Mouse (Mus musculus): ENCODE measurements around the gene Gm49776. TPM values are rescaled to one million over a fixed set of nuclear protein-coding genes. Genes with fewer than 3 reads are reported as not detected.

Gene Gm49776
- polyA plus RNA-seq, 1 experiment from 2014 or later = 6.5 TPM

DNA sequence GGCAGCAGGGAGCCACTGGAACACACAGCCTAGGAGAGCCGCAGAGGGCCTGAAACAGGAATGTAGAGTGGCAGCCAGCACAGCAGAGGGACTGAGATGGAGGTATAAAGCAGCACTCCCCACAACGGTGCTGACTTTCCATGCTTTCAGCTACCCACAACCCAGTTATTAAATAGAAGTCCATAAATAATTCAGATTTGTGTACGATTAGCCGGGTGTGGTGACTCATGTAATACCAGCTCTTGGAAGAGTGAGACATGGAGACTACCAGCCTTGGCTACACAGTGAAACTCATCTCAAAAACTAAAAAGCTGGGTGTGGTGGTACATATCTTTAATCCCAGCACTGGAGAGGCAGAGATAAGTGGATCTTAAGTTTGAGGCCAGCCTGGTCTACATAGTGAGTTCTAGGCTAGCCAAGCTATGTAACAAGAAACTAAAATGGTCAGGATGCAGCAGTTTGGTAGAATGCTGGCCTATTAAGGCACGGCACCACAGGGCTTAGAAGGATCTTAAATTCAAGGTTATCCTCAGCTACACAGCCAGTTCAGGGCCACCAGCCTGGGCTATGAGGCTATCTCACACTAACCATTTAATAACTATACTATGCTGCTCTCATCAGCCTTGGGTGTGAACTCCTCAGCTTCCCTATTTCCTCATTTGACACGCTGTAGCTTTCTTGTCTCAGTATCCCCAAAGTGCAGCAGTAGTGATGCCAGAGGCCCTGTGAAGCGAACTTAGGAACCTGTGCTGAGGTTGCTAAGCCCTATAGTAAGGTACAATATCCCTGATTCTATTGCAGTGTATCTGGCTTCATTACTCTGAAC, 21.2 kb downstream of the Gm49776 start:
- DNase-seq (ENCODE audit: low spot score) (no peak), ATAC-seq (ENCODE audit: low read depth) (no peak)
- 74% methylated on average over 7 of the region's 7 CpGs for WGBS
- H3K9ac ChIP-seq (ENCODE audit: low read depth, low read length) = 0 out of 2 replicates have a peak overlapping the region, but pooled peaks have one; percentile 89
- no peaks in the 10 kb centered on the region for H3K27me3 ChIP-seq (replicated peaks; ENCODE audit: control insufficient read depth, insufficient read depth, low read length)
- peaks cover 41% of the 10 kb centered on the region for H3K36me3 ChIP-seq (ENCODE audit: control insufficient read depth, insufficient read depth, low read length)
- no peaks in the 10 kb centered on the region for H3K9me3 ChIP-seq (ENCODE audit: control insufficient read depth, low read length)
- peak overlapping the region; percentile 90; the same call in 1 of the 2 replicates for H3K27ac ChIP-seq (replicated peaks; ENCODE audit: low read depth, low read length)
- H3K4me3 ChIP-seq (ENCODE audit: low read depth, low read length) = no peak overlapping the region
- H3K4me1 ChIP-seq (ENCODE audit: control insufficient read depth, insufficient read depth, low read length) = peaks cover 16% of the 10 kb centered on the region
- H3K4me2 ChIP-seq (ENCODE audit: low read depth, low read length) = no peak overlapping the region

DNA sequence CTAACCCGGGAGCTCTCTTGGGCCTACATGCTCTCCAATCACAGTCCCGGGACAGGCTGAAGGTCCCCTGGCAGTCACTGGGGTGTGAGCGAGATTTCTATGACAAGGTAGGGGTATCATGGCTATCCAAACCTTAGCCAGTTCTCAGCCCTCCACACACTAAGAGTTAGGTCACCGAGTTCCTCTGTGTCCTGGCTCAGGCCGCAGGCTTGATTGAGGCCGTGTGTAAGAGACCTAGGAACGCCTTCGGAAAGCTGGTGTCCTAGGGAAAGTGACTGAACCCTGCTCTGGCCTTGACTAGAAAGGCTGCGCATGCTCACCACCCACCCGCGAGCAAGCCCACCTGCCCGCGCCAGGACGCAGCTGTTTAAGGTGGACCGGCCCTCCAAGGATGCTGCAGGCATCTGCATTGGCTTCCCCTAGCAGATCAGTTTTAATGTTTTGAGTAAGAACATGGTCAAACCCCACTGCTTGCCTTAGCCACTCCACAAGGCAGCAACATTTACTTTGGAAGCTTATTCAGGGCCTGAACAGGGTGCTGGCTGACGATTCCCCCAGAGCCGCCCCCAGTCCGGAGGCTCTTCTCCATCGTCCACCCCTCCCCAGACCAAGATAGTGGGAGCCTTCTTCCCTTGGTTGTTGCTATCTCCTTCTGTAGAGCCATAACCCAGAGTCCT, 22.6 kb downstream of the Gm49776 start:
- WGBS = 5% methylated on average over 19 of the region's 19 CpGs

DNA sequence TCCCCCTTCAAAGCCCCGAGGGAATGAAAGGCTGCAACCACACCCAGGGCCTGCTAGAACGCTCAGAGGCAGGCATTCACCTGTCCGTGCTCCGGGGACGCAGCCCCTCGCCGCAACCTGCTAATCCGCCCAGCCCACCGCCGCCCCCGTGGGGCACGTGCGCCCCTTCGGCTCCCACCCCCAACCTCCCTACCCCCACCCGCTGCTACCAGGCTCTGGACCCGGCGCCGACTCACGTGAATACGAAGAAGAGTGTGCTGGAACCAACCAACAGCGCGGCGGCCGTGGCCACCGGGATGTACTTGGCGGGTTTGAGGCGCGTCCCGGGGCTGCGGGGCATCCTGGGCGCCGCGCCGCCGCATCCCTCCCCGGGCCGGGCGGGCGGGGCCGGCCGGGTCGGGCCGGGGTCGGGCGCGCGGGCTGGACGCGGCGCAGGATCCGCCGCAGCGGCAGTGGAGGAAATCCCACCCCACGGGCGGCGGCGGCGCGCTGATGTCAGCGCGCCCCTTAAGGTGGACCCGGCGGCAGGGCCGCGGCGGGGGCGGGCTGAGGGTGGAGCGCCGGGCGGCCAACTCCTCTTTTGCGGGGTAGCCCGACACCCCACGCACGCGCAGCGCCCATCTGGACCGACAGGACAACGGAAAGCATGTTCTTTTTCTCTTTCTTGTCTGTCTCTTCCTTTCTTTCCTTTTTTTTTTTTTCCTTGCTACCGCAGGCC, 23.3 kb downstream of the Gm49776 start, which contains the start of gene Zdhhc8:
Gene Zdhhc8 (minus strand): TSS at position 466 of the 718 bp plus-strand sequence.
- peak; percentile 91 for DNase-seq (ENCODE audit: low spot score)
- H3K27me3 ChIP-seq (replicated peaks; ENCODE audit: control insufficient read depth, insufficient read depth, low read length) = no peaks in the 10 kb centered on the region
- H3K27ac ChIP-seq (replicated peaks; ENCODE audit: low read depth, low read length) = peak within 1 kb of the TSS; percentile 90
- peak; percentile 88 for ATAC-seq (ENCODE audit: low read depth)
- 0% methylated on average over 16 of the region's 79 CpGs for WGBS
- peak within 1 kb of the TSS; percentile 89 for H3K4me3 ChIP-seq (ENCODE audit: low read depth, low read length)
- H3K36me3 ChIP-seq (ENCODE audit: control insufficient read depth, insufficient read depth, low read length) = peaks cover 20% of the 10 kb centered on the region
- H3K4me2 ChIP-seq (ENCODE audit: low read depth, low read length) = peak within 1 kb of the TSS; percentile 75
- peaks cover 20% of the 10 kb centered on the region for H3K4me1 ChIP-seq (ENCODE audit: control insufficient read depth, insufficient read depth, low read length)
- H3K9ac ChIP-seq (ENCODE audit: low read depth, low read length) = peak within 1 kb of the TSS; percentile 89
- no peaks in the 10 kb centered on the region for H3K9me3 ChIP-seq (ENCODE audit: control insufficient read depth, low read length)

More for the DNA sequence above, 22.6 kb downstream of the Gm49776 start:
- ATAC-seq (ENCODE audit: low read depth) (peak; percentile 85), DNase-seq (ENCODE audit: low spot score) (peak; percentile 85)
- Histone ChIP-seq H3K9me3 (ENCODE audit: control insufficient read depth, low read length) (no peaks in the 10 kb centered on the region), H3K4me1 (ENCODE audit: control insufficient read depth, insufficient read depth, low read length) (peaks cover 16% of the 10 kb centered on the region), H3K27me3 (replicated peaks; ENCODE audit: control insufficient read depth, insufficient read depth, low read length) (no peaks in the 10 kb centered on the region), H3K36me3 (ENCODE audit: control insufficient read depth, insufficient read depth, low read length) (peaks cover 27% of the 10 kb centered on the region), H3K9ac (ENCODE audit: low read depth, low read length) (peak overlapping the region; percentile 89), H3K27ac (replicated peaks; ENCODE audit: low read depth, low read length) (peak overlapping the region; percentile 90), H3K4me3 (ENCODE audit: low read depth, low read length) (peak overlapping the region; percentile 89), H3K4me2 (ENCODE audit: low read depth, low read length) (peak overlapping the region; percentile 75)

DNA sequence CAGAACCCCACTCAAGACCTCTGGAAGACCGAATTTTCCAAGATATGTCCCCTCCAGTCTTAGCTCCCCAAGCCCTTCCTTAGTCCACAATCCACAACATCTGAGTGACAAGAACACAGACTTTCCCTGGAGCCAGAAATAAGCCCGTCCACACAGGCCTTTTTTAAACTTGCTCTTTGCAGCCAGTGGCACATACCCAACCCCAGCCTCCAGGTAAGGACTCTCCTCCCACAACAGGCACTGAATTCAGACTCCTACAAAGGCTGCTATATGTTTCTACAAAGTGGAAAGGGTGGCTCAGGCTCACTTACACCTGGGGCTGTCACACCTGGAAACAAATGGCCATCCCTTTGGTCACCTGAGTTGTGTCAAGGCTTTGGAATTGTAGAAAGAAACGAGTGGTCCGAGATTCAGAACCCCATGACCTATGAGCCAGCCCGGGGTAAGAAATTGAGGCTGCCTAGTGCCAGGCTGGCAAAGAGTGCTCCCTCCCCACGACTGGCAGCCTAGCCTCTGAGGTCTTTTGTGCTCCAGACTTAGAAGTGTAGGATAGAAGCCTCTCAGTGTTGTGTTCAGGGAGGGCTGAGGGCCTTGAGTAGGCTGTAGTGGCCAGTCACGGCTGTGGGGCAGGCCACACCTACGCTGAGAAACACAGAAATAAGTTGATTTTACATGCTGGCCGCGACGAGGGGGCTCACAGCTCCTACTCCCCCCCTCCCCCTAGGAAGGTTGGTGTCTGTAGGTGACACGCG, 24.0 kb downstream of the Gm49776 start:
- peak overlapping the region; percentile 75 for H3K4me2 ChIP-seq (ENCODE audit: low read depth, low read length)
- H3K36me3 ChIP-seq (ENCODE audit: control insufficient read depth, insufficient read depth, low read length) = peaks cover 14% of the 10 kb centered on the region
- DNase-seq (ENCODE audit: low spot score) (no peak), ATAC-seq (ENCODE audit: low read depth) (no peak; the same call in 1 of the 2 replicates)
- no peaks in the 10 kb centered on the region for H3K27me3 ChIP-seq (replicated peaks; ENCODE audit: control insufficient read depth, insufficient read depth, low read length)
- H3K4me3 ChIP-seq (ENCODE audit: low read depth, low read length) = peak overlapping the region; percentile 89
- H3K27ac ChIP-seq (replicated peaks; ENCODE audit: low read depth, low read length) = peak overlapping the region; percentile 90
- H3K9ac ChIP-seq (ENCODE audit: low read depth, low read length) = peak overlapping the region; percentile 89
- 19% methylated on average over 11 of the region's 13 CpGs for WGBS
- peaks cover 23% of the 10 kb centered on the region for H3K4me1 ChIP-seq (ENCODE audit: control insufficient read depth, insufficient read depth, low read length)
- H3K9me3 ChIP-seq (ENCODE audit: control insufficient read depth, low read length) = no peaks in the 10 kb centered on the region

DNA sequence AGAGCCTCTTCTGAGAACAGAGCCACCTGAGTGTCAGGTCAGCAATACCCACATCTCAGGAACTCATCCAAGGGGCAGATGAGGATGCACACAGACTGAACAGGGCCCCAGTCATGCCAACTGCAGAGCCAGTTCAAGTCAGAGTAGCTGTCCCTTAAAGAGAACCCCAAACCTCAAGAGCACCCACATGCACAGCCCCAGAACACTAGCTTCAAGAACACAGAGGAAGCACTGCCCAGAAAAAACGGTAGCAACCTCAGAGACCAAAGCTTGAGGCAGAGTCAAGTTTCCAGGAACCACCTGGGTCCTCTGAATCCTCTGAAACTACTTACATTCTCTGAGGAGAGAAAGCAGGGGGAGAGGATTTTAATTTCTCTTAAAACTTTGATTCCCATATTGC, 24.7 kb downstream of the Gm49776 start:
- no peak for DNase-seq (ENCODE audit: low spot score)
- Histone ChIP-seq H3K36me3 (ENCODE audit: control insufficient read depth, insufficient read depth, low read length) (peaks cover 10% of the 10 kb centered on the region), H3K4me2 (ENCODE audit: low read depth, low read length) (peak overlapping the region; percentile 75), H3K9me3 (ENCODE audit: control insufficient read depth, low read length) (no peaks in the 10 kb centered on the region), H3K27me3 (replicated peaks; ENCODE audit: control insufficient read depth, insufficient read depth, low read length) (no peaks in the 10 kb centered on the region), H3K27ac (replicated peaks; ENCODE audit: low read depth, low read length) (no peak overlapping the region), H3K4me1 (ENCODE audit: control insufficient read depth, insufficient read depth, low read length) (peaks cover 23% of the 10 kb centered on the region), H3K9ac (ENCODE audit: low read depth, low read length) (no peak overlapping the region; the same call in 1 of the 2 replicates), H3K4me3 (ENCODE audit: low read depth, low read length) (peak overlapping the region; percentile 89; the same call in 1 of the 2 replicates)
- no peak for ATAC-seq (ENCODE audit: low read depth)
- 28% methylated on average over 1 of the region's 1 CpGs for WGBS

DNA sequence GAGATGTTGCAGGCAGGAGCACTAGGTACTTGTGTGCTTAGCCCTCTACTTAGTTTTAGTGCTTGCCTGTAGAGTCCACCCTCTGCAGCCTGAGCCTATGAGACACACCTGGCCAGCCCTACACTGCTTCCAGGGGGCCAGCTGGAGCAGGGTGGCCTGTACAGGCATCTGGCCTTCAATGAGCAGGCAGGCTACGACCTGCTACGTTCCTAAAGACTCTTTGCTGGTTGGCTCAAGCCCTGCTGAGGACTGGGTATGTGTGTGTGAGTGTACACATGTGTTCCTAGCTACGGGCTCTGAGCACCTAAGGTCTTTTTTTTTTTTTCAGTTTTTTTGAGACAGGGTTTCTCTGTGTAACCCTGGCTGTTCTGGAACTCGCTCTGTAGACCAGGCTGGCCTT, 26.7 kb downstream of the Gm49776 start:
- Histone ChIP-seq H3K4me1 (ENCODE audit: control insufficient read depth, insufficient read depth, low read length) (peaks cover 23% of the 10 kb centered on the region), H3K9me3 (ENCODE audit: control insufficient read depth, low read length) (no peaks in the 10 kb centered on the region), H3K27ac (replicated peaks; ENCODE audit: low read depth, low read length) (no peak overlapping the region), H3K36me3 (ENCODE audit: control insufficient read depth, insufficient read depth, low read length) (peaks cover 21% of the 10 kb centered on the region), H3K4me3 (ENCODE audit: low read depth, low read length) (no peak overlapping the region), H3K9ac (ENCODE audit: low read depth, low read length) (no peak overlapping the region), H3K27me3 (replicated peaks; ENCODE audit: control insufficient read depth, insufficient read depth, low read length) (no peaks in the 10 kb centered on the region), H3K4me2 (ENCODE audit: low read depth, low read length) (no peak overlapping the region)
- WGBS = 83% methylated on average over 4 of the region's 4 CpGs
- ATAC-seq (ENCODE audit: low read depth) = no peak
- DNase-seq (ENCODE audit: low spot score) = no peak

DNA sequence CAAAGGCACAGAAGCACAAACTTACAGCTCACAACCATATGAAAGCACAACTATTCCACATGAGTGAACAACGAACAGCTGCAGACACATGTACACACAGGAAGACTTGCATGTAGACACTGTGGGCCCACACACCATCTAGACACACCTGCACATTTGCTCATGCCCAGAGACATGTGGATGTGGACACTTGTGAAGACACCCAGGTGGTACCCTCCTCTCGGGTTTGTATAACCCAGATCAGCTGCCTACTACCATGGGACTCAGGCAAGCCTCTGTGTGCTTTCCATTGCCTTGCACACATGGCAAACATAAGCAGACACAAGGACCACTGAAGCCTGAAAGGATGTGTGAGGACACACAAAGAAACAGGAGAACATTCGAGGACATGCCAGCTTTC, 27.1 kb downstream of the Gm49776 start:
- ATAC-seq (ENCODE audit: low read depth) (no peak), DNase-seq (ENCODE audit: low spot score) (no peak)
- H3K4me1 ChIP-seq (ENCODE audit: control insufficient read depth, insufficient read depth, low read length) = peaks cover 19% of the 10 kb centered on the region
- no peaks in the 10 kb centered on the region for H3K9me3 ChIP-seq (ENCODE audit: control insufficient read depth, low read length)
- H3K36me3 ChIP-seq (ENCODE audit: control insufficient read depth, insufficient read depth, low read length) = peaks cover 25% of the 10 kb centered on the region
- H3K27me3 ChIP-seq (replicated peaks; ENCODE audit: control insufficient read depth, insufficient read depth, low read length) = no peaks in the 10 kb centered on the region
- H3K9ac ChIP-seq (ENCODE audit: low read depth, low read length) = no peak overlapping the region
- 81% methylated on average over 3 of the region's 3 CpGs for WGBS
- no peak overlapping the region for H3K4me2 ChIP-seq (ENCODE audit: low read depth, low read length)
- no peak overlapping the region for H3K27ac ChIP-seq (replicated peaks; ENCODE audit: low read depth, low read length)
- H3K4me3 ChIP-seq (ENCODE audit: low read depth, low read length) = no peak overlapping the region

DNA sequence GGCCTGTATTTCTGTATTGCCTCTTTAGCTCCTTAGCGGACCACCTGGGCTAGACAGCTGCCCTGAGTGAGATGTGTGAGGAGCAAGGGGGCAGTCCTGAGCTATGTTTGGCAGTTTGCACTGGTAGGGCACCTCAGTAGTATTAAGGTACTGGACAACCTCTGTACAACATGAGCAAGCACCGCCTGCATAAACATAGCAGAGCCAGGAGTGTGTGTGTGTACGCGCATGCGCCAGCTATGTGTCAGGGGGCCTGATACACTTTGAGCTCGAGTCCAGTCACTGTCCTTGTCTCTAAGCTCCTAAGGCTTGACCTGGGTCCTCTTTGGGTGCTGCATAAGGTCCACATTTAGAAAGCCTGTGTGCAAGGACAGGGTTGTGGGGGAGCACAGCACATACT, 27.5 kb downstream of the Gm49776 start:
- H3K9ac ChIP-seq (ENCODE audit: low read depth, low read length) = no peak overlapping the region
- WGBS = 85% methylated on average over 6 of the region's 6 CpGs
- H3K9me3 ChIP-seq (ENCODE audit: control insufficient read depth, low read length) = no peaks in the 10 kb centered on the region
- no peak overlapping the region for H3K4me3 ChIP-seq (ENCODE audit: low read depth, low read length)
- peaks cover 15% of the 10 kb centered on the region for H3K4me1 ChIP-seq (ENCODE audit: control insufficient read depth, insufficient read depth, low read length)
- H3K36me3 ChIP-seq (ENCODE audit: control insufficient read depth, insufficient read depth, low read length) = peaks cover 29% of the 10 kb centered on the region
- no peaks in the 10 kb centered on the region for H3K27me3 ChIP-seq (replicated peaks; ENCODE audit: control insufficient read depth, insufficient read depth, low read length)
- no peak overlapping the region for H3K27ac ChIP-seq (replicated peaks; ENCODE audit: low read depth, low read length)
- H3K4me2 ChIP-seq (ENCODE audit: low read depth, low read length) = no peak overlapping the region
- ATAC-seq (ENCODE audit: low read depth) = no peak
- no peak for DNase-seq (ENCODE audit: low spot score)

Measured in embryonic facial prominence, embryonic 14.5 days (tissue).